Mouse (Mus musculus) hindbrain, postnatal 0 days (tissue): Measurements from ENCODE around the gene Rbm5. TPM values are rescaled to one million over a fixed set of nuclear protein-coding genes. Genes with fewer than 3 reads are reported as not detected.

ENCODE experiments used
- ATAC-seq: fragments of 200-750 bp; cut with Nextera tagmentation; 2 replicates; pipeline ENCODE4 v1.8.0; 2017; ENCODE audit warnings: mild to moderate bottlenecking, moderate TSS enrichment, moderate library complexity
- DNase-seq: peaks from one replicate; pipeline ENCODE4 v3.0.0-alpha.2; 2015; ENCODE audit warnings: low spot score
- H3K27ac ChIP-seq: fragments of 300-500 bp; sonication (generic); 2 replicates; pipeline ENCODE4 v1.5.1; 2014; ENCODE audit warnings: mild to moderate bottlenecking
- H3K27me3 ChIP-seq: fragments of 300-500 bp; sonication (generic); 2 replicates; pipeline ENCODE4 v1.6.1; 2014; ENCODE audit warnings: low read length, mixed read lengths; ENCODE audit not compliant: insufficient read depth
- H3K36me3 ChIP-seq: fragments of 300-500 bp; sonication (generic); 2 replicates; pipeline ENCODE4 v1.6.1; 2014; ENCODE audit warnings: low read length, mixed read lengths; ENCODE audit not compliant: insufficient read depth
- H3K4me1 ChIP-seq: fragments of 300-500 bp; sonication (generic); 2 replicates; pipeline ENCODE4 v1.6.1; 2014; ENCODE audit warnings: antibody characterized with exemption, low read length, mixed read lengths; ENCODE audit not compliant: insufficient read depth
- H3K4me2 ChIP-seq: fragments of 300-500 bp; sonication (generic); 2 replicates; pipeline ENCODE4 v1.6.1; 2014; ENCODE audit warnings: low read depth, mild to moderate bottlenecking, low read length, moderate library complexity, mixed read lengths
- H3K4me3 ChIP-seq: fragments of 300-500 bp; sonication (generic); 2 replicates; pipeline ENCODE4 v1.5.1; 2014; ENCODE audit warnings: low read length
- H3K9ac ChIP-seq: fragments of 300-500 bp; sonication (generic); replicated peaks from 2 replicates; pipeline ENCODE4 v1.6.1; 2014; ENCODE audit warnings: mild to moderate bottlenecking, low read length, moderate library complexity, mixed read lengths
- H3K9me3 ChIP-seq: fragments of 300-500 bp; sonication (generic); 2 replicates; pipeline ENCODE4 v1.6.1; 2016; ENCODE audit warnings: low read length, mixed read lengths
- CTCF ChIP-seq: IDR thresholded peaks from 2 replicates; pipeline ENCODE4 v1.5.1; 2016; ENCODE audit warnings: antibody characterized with exemption, control low read depth, low read depth
- WGBS: fragments of 180-500 bp; shearing (Covaris S2); extraction: QIAGEN DNeasy Blood & Tissue Kit; methylation state at CpG from one replicate; pipeline ENCODE4 v1.1.7; 2014; 5-methylcytosine and 5-hydroxymethylcytosine counted together
- polyA plus RNA-seq: library from polyadenylated mRNA; unstranded; fragments of >200 nt; fragmentation: Nextera tagmentation; extraction: Ambion mirVana; gene quantifications from 2 replicates; pipeline ENCODE4 v1.2.1, GENCODE M21; 2015
- total RNA-seq: library from RNA; depleted of rRNA; stranded (reverse); fragments of >200 nt; gene quantifications from 2 replicates; pipeline ENCODE4 v1.2.3, GENCODE M21; 2014

The Rbm5 gene
- total and polyA plus RNA-seq, 2 experiments from 2014 or later = 142 to 149 TPM

GRCm38 (mm10) chr9:107774411-107774810 lies 3.6 kb upstream of the Rbm5 start:
- 95% methylated on average over 3 of the region's 3 CpGs for WGBS
- no peak for TF ChIP-seq CTCF
- no peak for ATAC-seq
- H3K4me3 ChIP-seq = no peak overlapping the region
- H3K9me3 ChIP-seq = no peaks in the 10 kb centered on the region
- no peak for DNase-seq
- peaks cover 35% of the 10 kb centered on the region for H3K36me3 ChIP-seq
- H3K4me2 ChIP-seq = no peak overlapping the region
- H3K27ac ChIP-seq = no peak overlapping the region
- 0 out of 2 replicates have a peak, but pooled peaks cover 3% of the 10 kb centered on the region for H3K4me1 ChIP-seq
- H3K9ac ChIP-seq = no peak overlapping the region
- no peaks in the 10 kb centered on the region for H3K27me3 ChIP-seq

GRCm38 (mm10) chr9:107771782-107772181 lies 986 bp upstream of the Rbm5 start:
- peak overlapping the region; percentile 98; the same call in 1 of the 2 replicates for H3K27ac ChIP-seq
- TF ChIP-seq CTCF = no peak
- no peak overlapping the region for H3K4me3 ChIP-seq
- WGBS = 75% methylated on average over 2 of the region's 2 CpGs
- no peaks in the 10 kb centered on the region for H3K9me3 ChIP-seq
- no peak for DNase-seq
- 0 out of 2 replicates have a peak, but pooled peaks cover 3% of the 10 kb centered on the region for H3K4me1 ChIP-seq
- no peak overlapping the region for H3K9ac ChIP-seq
- H3K36me3 ChIP-seq = peaks cover 46% of the 10 kb centered on the region
- H3K27me3 ChIP-seq = no peaks in the 10 kb centered on the region
- no peak for ATAC-seq
- H3K4me2 ChIP-seq = no peak overlapping the region

GRCm38 (mm10) chr9:107770037-107770373 lies 791 bp downstream of the Rbm5 start:
- H3K27me3 ChIP-seq = no peaks in the 10 kb centered on the region
- H3K27ac ChIP-seq = peak overlapping the region; percentile 98
- WGBS = 1% methylated on average over 9 of the region's 9 CpGs
- H3K4me3 ChIP-seq = peak overlapping the region; percentile 100
- H3K36me3 ChIP-seq = peaks cover 48% of the 10 kb centered on the region
- peak overlapping the region; percentile 100 for H3K9ac ChIP-seq
- H3K9me3 ChIP-seq = no peaks in the 10 kb centered on the region
- H3K4me1 ChIP-seq = 0 out of 2 replicates have a peak, but pooled peaks cover 3% of the 10 kb centered on the region
- no peak for TF ChIP-seq CTCF
- DNase-seq (no peak), ATAC-seq (no peak)
- H3K4me2 ChIP-seq = peak overlapping the region; percentile 62

GRCm38 (mm10) chr9:107769445-107770000 lies 1.3 kb downstream of the Rbm5 start:
- DNase-seq (peak; percentile 31), ATAC-seq (no peak)
- WGBS = 11% methylated on average over 4 of the region's 4 CpGs
- Histone ChIP-seq H3K27me3 (no peaks in the 10 kb centered on the region), H3K27ac (peak overlapping the region; percentile 98), H3K36me3 (peaks cover 47% of the 10 kb centered on the region), H3K4me1 (0 out of 2 replicates have a peak, but pooled peaks cover 3% of the 10 kb centered on the region), H3K4me2 (peak overlapping the region; percentile 62), H3K9me3 (no peaks in the 10 kb centered on the region), H3K9ac (peak overlapping the region; percentile 100), H3K4me3 (peak overlapping the region; percentile 100)
- peak; percentile 34; the same call in 1 of the 2 replicates for TF ChIP-seq CTCF

- WGBS = 69% methylated on average over 5 of the region's 5 CpGs
- ATAC-seq (no peak), DNase-seq (peak; percentile 3)
- Histone ChIP-seq H3K4me1 (0 out of 2 replicates have a peak, but pooled peaks cover 3% of the 10 kb centered on the region), H3K4me2 (peak overlapping the region; percentile 62), H3K27me3 (no peaks in the 10 kb centered on the region), H3K4me3 (peak overlapping the region; percentile 100), H3K9ac (peak overlapping the region; percentile 100; the same call in 1 of the 2 replicates), H3K36me3 (peaks cover 45% of the 10 kb centered on the region), H3K9me3 (no peaks in the 10 kb centered on the region), H3K27ac (no peak overlapping the region)
- no peak for TF ChIP-seq CTCF
Measured at GRCm38 (mm10) chr9:107768851-107769250, 1.9 kb downstream of the Rbm5 start.

GRCm38 (mm10) chr9:107759593-107759992 lies 11.2 kb downstream of the Rbm5 start:
- H3K27ac ChIP-seq = no peak overlapping the region
- H3K9ac ChIP-seq = no peak overlapping the region
- no peak for ATAC-seq
- 96% methylated on average over 6 of the region's 6 CpGs for WGBS
- no peak overlapping the region for H3K4me2 ChIP-seq
- H3K9me3 ChIP-seq = no peaks in the 10 kb centered on the region
- TF ChIP-seq CTCF = no peak
- no peaks in the 10 kb centered on the region for H3K4me1 ChIP-seq
- H3K4me3 ChIP-seq = no peak overlapping the region
- H3K27me3 ChIP-seq = no peaks in the 10 kb centered on the region
- no peak for DNase-seq
- H3K36me3 ChIP-seq = peaks cover 72% of the 10 kb centered on the region

GRCm38 (mm10) chr9:107750378-107750777 lies 20.4 kb downstream of the Rbm5 start:
- Histone ChIP-seq H3K4me2 (no peak overlapping the region), H3K9ac (no peak overlapping the region), H3K4me3 (no peak overlapping the region), H3K36me3 (peaks cover 86% of the 10 kb centered on the region), H3K27ac (no peak overlapping the region), H3K4me1 (no peaks in the 10 kb centered on the region), H3K27me3 (no peaks in the 10 kb centered on the region), H3K9me3 (no peaks in the 10 kb centered on the region)
- DNase-seq = no peak
- WGBS = 88% methylated on average over 5 of the region's 5 CpGs
- no peak for ATAC-seq
- TF ChIP-seq CTCF = no peak
